Mouse (Mus musculus) liver, postnatal 0 days (tissue): ENCODE data around the gene Immp2l. TPM values are rescaled to one million over a fixed set of nuclear protein-coding genes. Genes with fewer than 3 reads are reported as not detected.
A peak's percentile ranks its signal among the peaks of the same experiment; 100 is the strongest.

ENCODE experiments used
- ATAC-seq: fragments of 200-750 bp; cut with Nextera tagmentation; 2 replicates; pipeline ENCODE4 v1.8.0; 2017; ENCODE audit warnings: mild to moderate bottlenecking, moderate library complexity
- DNase-seq: peaks from one replicate; pipeline ENCODE4 v3.0.0-alpha.2; 2016
- H3K27ac ChIP-seq: fragments of 300-500 bp; sonication (generic); 2 replicates; pipeline ENCODE4 v1.5.1; 2014; ENCODE audit warnings: antibody characterized with exemption, moderate library complexity, mild to moderate bottlenecking, low read depth
- H3K27me3 ChIP-seq: fragments of 300-500 bp; sonication (generic); 2 replicates; pipeline ENCODE4 v1.6.1; 2014; ENCODE audit warnings: low read length, control low read depth, mixed read lengths; ENCODE audit not compliant: insufficient read depth
- H3K36me3 ChIP-seq: fragments of 300-500 bp; sonication (generic); replicated peaks from 2 replicates; pipeline ENCODE4 v1.6.1; 2014; ENCODE audit warnings: mild to moderate bottlenecking, control low read depth, low read length, moderate library complexity, mixed read lengths; ENCODE audit not compliant: insufficient read depth
- H3K4me1 ChIP-seq: fragments of 300-500 bp; sonication (generic); 2 replicates; pipeline ENCODE4 v1.6.1; 2014; ENCODE audit warnings: antibody characterized with exemption, mild to moderate bottlenecking, control low read depth; ENCODE audit not compliant: insufficient read depth
- H3K4me2 ChIP-seq: fragments of 300-500 bp; sonication (generic); 2 replicates; pipeline ENCODE4 v1.6.1; 2014; ENCODE audit warnings: low read depth, mild to moderate bottlenecking, low read length, moderate library complexity, mixed read lengths
- H3K4me3 ChIP-seq: fragments of 300-500 bp; sonication (generic); 2 replicates; pipeline ENCODE4 v1.5.1; 2014; ENCODE audit warnings: low read depth, low read length
- H3K9ac ChIP-seq: fragments of 300-500 bp; sonication (generic); replicated peaks from 2 replicates; pipeline ENCODE4 v1.6.1; 2014; ENCODE audit warnings: mild to moderate bottlenecking, moderate library complexity
- H3K9me3 ChIP-seq: fragments of 300-500 bp; sonication (generic); 2 replicates; pipeline ENCODE4 v1.6.1; 2016; ENCODE audit warnings: mild to moderate bottlenecking, control low read depth, low read length, mixed read lengths
- CTCF ChIP-seq: sonication (generic); IDR thresholded peaks from 2 replicates; pipeline ENCODE4 v1.5.1; 2016; ENCODE audit warnings: antibody characterized with exemption, low read depth
- EP300 ChIP-seq: IDR thresholded peaks from 2 replicates; pipeline ENCODE4 v1.6.1; 2016; ENCODE audit warnings: antibody characterized with exemption, low read depth, mild to moderate bottlenecking
- WGBS: fragments of 180-500 bp; shearing (Covaris S2); extraction: QIAGEN DNeasy Blood & Tissue Kit; methylation state at CpG from one replicate; pipeline ENCODE4 v1.1.7; 2014; ENCODE audit not compliant: insufficient replicate concordance; 5-methylcytosine and 5-hydroxymethylcytosine counted together
- polyA plus RNA-seq: library from polyadenylated mRNA; unstranded; fragments of >200 nt; fragmentation: Nextera tagmentation; extraction: Ambion mirVana; gene quantifications from 2 replicates; pipeline ENCODE4 v1.2.1, GENCODE M21; 2015

Gene Immp2l
- polyA plus RNA-seq, 1 experiment from 2014 or later: 35.9 TPM

DNA sequence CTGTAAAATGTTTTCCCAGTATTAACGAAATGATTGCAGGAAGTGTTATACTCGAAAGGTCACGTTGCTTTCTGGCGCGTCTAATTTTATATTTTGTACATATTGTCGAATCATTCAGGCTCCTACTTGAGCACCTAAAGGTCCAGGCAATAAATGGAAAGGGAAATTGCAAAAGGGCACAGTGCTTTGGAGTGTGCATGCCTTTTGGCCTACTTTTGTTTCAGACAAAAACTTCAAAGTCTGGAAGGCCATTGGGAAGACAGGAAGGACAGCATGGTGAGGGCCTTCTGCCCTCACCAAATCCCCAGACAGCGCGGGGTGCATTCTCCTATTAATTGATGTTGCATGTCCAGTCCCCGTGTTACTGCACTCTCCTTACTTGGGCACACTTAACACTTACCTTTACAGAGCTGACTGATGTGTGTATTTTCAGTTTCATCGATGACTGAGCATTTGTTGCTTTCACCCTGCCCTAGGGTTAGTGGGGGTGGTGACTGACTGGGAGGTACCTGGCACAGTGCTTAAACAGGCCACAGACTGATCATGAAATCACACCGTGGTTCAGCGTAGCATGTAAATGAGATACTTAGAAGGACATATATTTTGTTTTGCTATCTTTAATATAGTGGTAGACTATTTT, 20.7 kb downstream of the Immp2l start:
- Histone ChIP-seq H3K27me3 (no peaks in the 10 kb centered on the region), H3K9ac (no peak overlapping the region), H3K9me3 (no peaks in the 10 kb centered on the region), H3K4me1 (no peaks in the 10 kb centered on the region), H3K4me3 (no peak overlapping the region), H3K36me3 (no peaks in the 10 kb centered on the region), H3K27ac (peak overlapping the region; percentile 55), H3K4me2 (no peak overlapping the region)
- DNase-seq (peak; percentile 18), ATAC-seq (peak; percentile 94)
- no peak for TF ChIP-seq EP300
- TF ChIP-seq CTCF: no peak
- 79% methylated on average over 12 of the region's 12 CpGs for WGBS

DNA sequence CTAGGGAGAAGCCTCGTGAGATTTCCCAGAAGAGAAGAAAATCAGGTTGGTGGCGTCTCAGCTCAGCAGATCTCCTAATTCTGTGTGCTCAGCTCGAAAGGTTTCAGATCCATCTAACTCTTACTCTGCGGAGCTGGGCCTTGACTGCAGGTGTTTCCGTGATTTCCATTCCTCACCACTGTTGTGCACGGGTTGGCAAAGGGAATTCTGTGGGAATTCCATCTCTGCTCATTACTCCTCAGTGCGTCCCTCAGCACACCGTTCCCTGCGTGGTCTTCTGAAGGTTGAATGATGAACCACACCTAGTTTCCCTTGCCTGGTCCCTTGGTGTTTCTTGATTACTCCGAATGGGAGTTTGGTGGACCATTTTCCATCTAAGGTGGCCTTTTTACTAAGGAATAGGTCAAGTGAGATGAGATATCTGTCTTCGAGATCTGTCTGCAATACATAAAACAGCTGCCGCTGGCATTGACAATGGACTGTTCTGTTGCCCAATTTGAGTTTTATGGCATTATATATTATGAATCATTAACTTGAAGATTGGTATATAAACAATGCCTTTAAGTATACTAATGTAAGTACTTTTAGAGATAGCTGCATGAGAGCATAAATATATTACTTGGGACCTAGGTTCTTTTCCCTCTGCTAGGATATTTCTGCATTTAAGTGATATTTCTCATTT, 23.3 kb downstream of the Immp2l start:
- TF ChIP-seq CTCF (no peak), EP300 (no peak)
- Histone ChIP-seq H3K27me3 (no peaks in the 10 kb centered on the region), H3K9me3 (no peaks in the 10 kb centered on the region), H3K9ac (no peak overlapping the region), H3K4me3 (no peak overlapping the region), H3K4me1 (no peaks in the 10 kb centered on the region), H3K36me3 (no peaks in the 10 kb centered on the region), H3K27ac (no peak overlapping the region), H3K4me2 (no peak overlapping the region)
- DNase-seq: no peak
- 82% methylated on average over 12 of the region's 12 CpGs for WGBS
- no peak for ATAC-seq

DNA sequence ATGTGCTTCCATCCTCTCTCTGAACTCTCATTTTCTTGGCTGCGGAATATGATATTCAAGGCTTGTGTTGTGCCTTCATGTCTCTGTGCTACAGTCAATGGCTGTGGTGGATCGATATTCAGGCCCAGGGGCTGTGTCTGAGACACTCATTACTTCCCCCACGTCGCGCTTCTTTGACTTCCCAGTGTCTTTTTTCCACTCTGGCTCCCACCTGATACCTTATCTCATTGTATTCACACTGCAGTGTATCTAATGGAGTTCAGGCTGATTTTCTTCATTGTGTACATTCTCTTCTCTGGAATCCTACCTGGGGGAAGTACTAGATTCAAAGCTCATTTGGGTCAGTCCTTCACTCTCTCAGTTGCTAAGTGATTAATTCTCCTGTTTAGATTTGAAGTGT, 27.1 kb downstream of the Immp2l start:
- no peak overlapping the region for H3K27ac ChIP-seq
- DNase-seq: no peak
- no peaks in the 10 kb centered on the region for H3K4me1 ChIP-seq
- TF ChIP-seq CTCF (no peak), EP300 (no peak)
- ATAC-seq: no peak
- H3K9ac ChIP-seq: no peak overlapping the region
- H3K36me3 ChIP-seq: no peaks in the 10 kb centered on the region
- H3K27me3 ChIP-seq: no peaks in the 10 kb centered on the region
- 73% methylated on average over 5 of the region's 5 CpGs for WGBS
- H3K9me3 ChIP-seq: no peaks in the 10 kb centered on the region
- no peak overlapping the region for H3K4me3 ChIP-seq
- no peak overlapping the region for H3K4me2 ChIP-seq

DNA sequence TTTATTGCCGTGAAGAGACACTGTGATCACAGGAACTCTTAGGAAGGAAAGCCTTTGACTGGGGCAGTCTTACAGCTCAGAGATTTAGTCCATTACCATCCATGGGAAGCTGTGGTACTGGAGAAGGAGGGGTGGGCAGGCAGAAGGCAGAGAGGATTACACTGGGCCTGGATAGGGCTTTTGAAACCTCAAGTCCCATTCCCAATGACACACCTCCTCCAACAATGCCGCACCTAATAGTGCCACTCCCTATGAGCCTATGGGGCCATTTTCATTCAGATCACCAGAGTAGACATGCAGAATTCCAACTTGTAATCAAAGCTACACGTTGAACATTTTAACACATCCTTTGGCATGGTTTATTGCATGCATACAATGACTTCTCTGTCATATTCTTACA, 29.0 kb downstream of the Immp2l start:
- whole genome bisulfite sequencing: 76% methylated on average over 3 of the region's 3 CpGs
- H3K9me3 ChIP-seq: no peaks in the 10 kb centered on the region
- TF ChIP-seq CTCF (no peak), EP300 (no peak)

DNA sequence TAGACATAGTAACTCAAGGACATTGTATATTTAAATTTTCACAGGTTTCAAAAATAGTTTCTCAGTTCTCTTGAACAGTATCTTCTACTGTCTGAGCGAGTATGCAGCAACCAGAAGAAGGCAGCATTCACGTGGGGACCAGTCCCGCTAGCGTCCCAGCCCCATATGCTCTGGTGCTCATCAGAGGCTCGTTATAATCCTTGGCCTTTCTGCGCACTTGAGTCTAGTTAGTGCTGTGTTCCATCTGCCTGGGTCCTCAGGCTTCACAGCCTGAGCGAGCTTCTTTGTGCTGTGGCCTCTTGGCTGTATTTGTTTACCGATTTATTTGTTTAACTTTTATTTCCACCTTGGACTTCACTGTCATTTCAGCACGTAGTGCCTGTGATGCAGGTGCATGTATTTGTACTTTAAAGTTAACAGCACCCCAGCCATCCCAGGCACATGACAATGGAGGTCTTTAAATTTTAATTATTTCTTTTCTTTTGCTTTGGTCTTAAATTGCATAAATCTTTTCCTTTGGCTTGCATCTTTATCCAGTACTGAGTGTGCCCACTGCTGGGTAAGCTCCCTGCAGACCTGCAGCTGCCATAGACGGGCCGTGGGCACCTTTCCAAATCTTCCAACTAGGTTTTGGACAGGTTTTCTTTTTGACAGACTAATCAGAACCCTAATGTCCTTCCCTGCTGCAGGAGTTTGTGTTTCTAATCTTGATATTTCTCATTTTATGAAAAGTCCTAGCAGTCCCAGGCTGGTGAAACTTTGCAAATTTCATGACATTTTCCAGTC, 30.3 kb downstream of the Immp2l start:
- Histone ChIP-seq H3K9ac (no peak overlapping the region), H3K9me3 (no peaks in the 10 kb centered on the region), H3K4me3 (no peak overlapping the region), H3K4me1 (no peaks in the 10 kb centered on the region), H3K27ac (no peak overlapping the region), H3K4me2 (no peak overlapping the region), H3K36me3 (no peaks in the 10 kb centered on the region), H3K27me3 (no peaks in the 10 kb centered on the region)
- 80% methylated on average over 11 of the region's 11 CpGs for WGBS
- no peak for TF ChIP-seq CTCF
- no peak for TF ChIP-seq EP300
- ATAC-seq (no peak), DNase-seq (no peak)

More for the DNA sequence above, 29.0 kb downstream of the Immp2l start:
- Histone ChIP-seq H3K4me1 (no peaks in the 10 kb centered on the region), H3K4me2 (no peak overlapping the region), H3K36me3 (no peaks in the 10 kb centered on the region), H3K4me3 (no peak overlapping the region), H3K27me3 (no peaks in the 10 kb centered on the region), H3K27ac (no peak overlapping the region), H3K9ac (no peak overlapping the region)
- ATAC-seq (no peak), DNase-seq (no peak)

DNA sequence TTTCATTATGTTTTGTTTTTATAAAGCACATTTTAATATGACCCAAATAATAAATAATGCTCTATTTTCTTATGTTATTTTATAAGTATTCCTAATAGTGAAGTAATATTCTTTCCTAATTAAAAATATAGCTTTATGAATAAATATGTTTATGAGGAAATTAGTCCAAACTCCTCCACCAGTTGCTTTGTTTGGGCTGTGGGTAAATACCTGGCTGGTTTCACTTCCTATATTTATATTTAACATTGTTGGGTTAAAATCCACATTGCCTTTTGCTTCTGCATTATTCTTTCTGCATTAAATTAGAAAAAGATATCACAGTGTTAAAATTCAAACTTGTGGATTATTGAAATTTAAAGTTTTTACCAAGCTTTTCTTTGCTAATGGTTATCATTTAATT, 32.1 kb downstream of the Immp2l start:
- no peaks in the 10 kb centered on the region for H3K4me1 ChIP-seq
- no peaks in the 10 kb centered on the region for H3K9me3 ChIP-seq
- H3K36me3 ChIP-seq: no peaks in the 10 kb centered on the region
- H3K9ac ChIP-seq: no peak overlapping the region
- no peak overlapping the region for H3K4me2 ChIP-seq
- no peaks in the 10 kb centered on the region for H3K27me3 ChIP-seq
- DNase-seq (no peak), ATAC-seq (no peak)
- no peak for TF ChIP-seq EP300
- no peak for TF ChIP-seq CTCF
- no peak overlapping the region for H3K27ac ChIP-seq
- H3K4me3 ChIP-seq: no peak overlapping the region
